Mouse (Mus musculus) CD8-positive naive resting alpha-beta T cell, adult 57 days (primary cell): ENCODE results near the gene Gm12886. TPM values are rescaled to one million over a fixed set of nuclear protein-coding genes. Genes with fewer than 3 reads are reported as not detected.

Experiments used
- total RNA-seq: library from RNA; stranded (reverse); gene quantifications from one replicate; pipeline ENCODE4 v1.2.4, GENCODE M21; 2023

The Gm12886 gene
- total RNA-seq = not detected

DNA sequence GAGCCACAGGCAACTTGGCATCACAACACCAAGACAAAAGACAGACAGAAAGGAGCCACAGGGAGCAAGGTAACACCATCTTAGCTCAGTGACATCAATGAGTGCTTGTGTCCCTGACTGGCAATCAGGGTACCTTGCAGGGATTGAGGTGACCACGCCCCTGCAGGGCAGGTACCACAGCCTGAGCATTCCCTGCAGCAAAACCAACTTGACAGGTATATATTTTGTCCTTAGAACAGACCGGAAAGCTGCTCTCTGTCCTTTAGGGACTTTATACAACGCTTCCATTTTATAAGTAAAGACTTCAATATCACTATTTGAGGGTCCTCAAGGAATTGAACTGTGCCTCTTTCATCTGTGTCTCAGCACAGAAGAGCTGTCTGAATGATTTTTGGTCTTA lies at the start of gene Gm12886:
Gm12886 (minus strand) TSS at position 101 of the 400 bp plus-strand sequence.

Other genes with a start within 250 kb of the Gm12886 start
- 61.8 TPM for gene Rlf, start 208.0 kb downstream of the Gm12886 start, total RNA-seq
- gene Gm12888, start 98.2 kb downstream of the Gm12886 start, total RNA-seq = not detected
- not detected for gene Gm12887, start 199.0 kb upstream of the Gm12886 start, total RNA-seq